Mouse (Mus musculus) liver, postnatal 0 days (tissue): ENCODE data around the gene Triap1.

Experiments used
- CTCF ChIP-seq: sonication (generic); IDR thresholded peaks from 2 replicates; pipeline ENCODE4 v1.5.1; 2016; ENCODE audit warnings: antibody characterized with exemption, low read depth
- EP300 ChIP-seq: IDR thresholded peaks from 2 replicates; pipeline ENCODE4 v1.6.1; 2016; ENCODE audit warnings: antibody characterized with exemption, low read depth, mild to moderate bottlenecking

- TF ChIP-seq CTCF = no peak
- TF ChIP-seq EP300 = no peak
Observed at GRCm38 (mm10) chr5:115362216-115362615, 21.2 kb downstream of the Triap1 start.
